In genomic region chr14:48626271-48626670, GRCm38 (mm10) we compare ENCODE assay signal across 22 mouse cellular contexts. TPM values are rescaled to one million over a fixed set of nuclear protein-coding genes. Genes with fewer than 3 reads are reported as not detected.
DNase-seq lines count a peak whose midpoint lies in the region.
"Had no signal": no experiment of that assay in that cellular context is flagged by ENCODE, and none has a peak within 500 bp of the region (broad histone marks: within the 10 kb centered on the region; RNA-seq: fewer than 3 reads in every experiment).

No protein-coding gene starts in this region.

- peak; percentile 71 for DNase-seq in heart, adult 11 months
- no peak for DNase-seq in heart, adult 8-10 months (ENCODE audit: low spot score)
- peak; percentile 13 for DNase-seq in ovary, postnatal 36 days (ENCODE audit: low spot score)
- no peak for DNase-seq in ovary, postnatal 10 days (ENCODE audit: low spot score)
- DNase-seq in ZHBTc4 (ENCODE audit: low read depth, low spot score), result peak; percentile 35
- DNase-seq in Muller cell, postnatal 12 days (ENCODE audit: inconsistent ontology term), result no peak
- DNase-seq: adrenal gland, adult 8-10 months; adrenal gland, postnatal 14 days; adrenal gland, postnatal 36 days; B cell, adult 2 months; cerebellum, adult 11 months; cerebellum, adult 18-20 months; cerebellum, adult 8-10 months; cerebellum, adult 9-11 months; cerebellum, postnatal 14 days; cerebellum, postnatal 36 days; embryo, embryonic 11 days; forebrain, postnatal 0 days had no signal

RNA-seq across cellular contexts. Expression of gene Otx2, which starts 47.3 kb away (rescaled TPM):
- total RNA-seq in heart, adult 8-10 months (2022), result under 1 TPM in 1 of 4 experiments, not detected in 3; 0.19 TPM
- total RNA-seq: adrenal gland, adult 18-20 months; adrenal gland, adult 8-10 months; adrenal gland, postnatal 14 days; adrenal gland, postnatal 36 days; CH12.LX; common myeloid progenitor, adult 5-6 weeks; MEL had no signal

Comparison
In these comparisons a context has a peak if more than half of its experiments do, and no peak if none do; other contexts are left out.
1. DNase-seq: peak in heart, adult 11 months (single experiment), ovary, postnatal 36 days (single experiment) and ZHBTc4 (single experiment); none in heart, adult 8-10 months (single experiment), ovary, postnatal 10 days (single experiment) and Muller cell, postnatal 12 days (single experiment).